Mouse (Mus musculus) heart, embryonic 13.5 days (tissue): ENCODE results near the gene Tfeb. TPM values are rescaled to one million over a fixed set of nuclear protein-coding genes. Genes with fewer than 3 reads are reported as not detected.

Source experiments
- ATAC-seq: fragments of 200-750 bp; cut with Nextera tagmentation; 2 replicates; pipeline ENCODE4 v1.8.0; 2017; ENCODE audit warnings: moderate TSS enrichment; ENCODE audit not compliant: insufficient number of reproducible peaks, low FRiP score, low TSS enrichment; ENCODE audit errors: extremely low read depth
- H3K27ac ChIP-seq: fragments of 300-500 bp; sonication (generic); replicated peaks from 2 replicates; pipeline ENCODE4 v1.5.1; 2015; ENCODE audit warnings: moderate library complexity, mild to moderate bottlenecking, inconsistent platforms
- H3K27me3 ChIP-seq: fragments of 300-500 bp; sonication (generic); replicated peaks from 2 replicates; pipeline ENCODE4 v1.6.1; 2015; ENCODE audit warnings: mild to moderate bottlenecking, inconsistent platforms
- H3K36me3 ChIP-seq: fragments of 300-500 bp; sonication (generic); 2 replicates; pipeline ENCODE4 v1.6.1; 2015; ENCODE audit warnings: mild to moderate bottlenecking, inconsistent platforms
- H3K4me1 ChIP-seq: fragments of 300-500 bp; sonication (generic); 2 replicates; pipeline ENCODE4 v1.6.1; 2015; ENCODE audit warnings: inconsistent platforms
- H3K4me2 ChIP-seq: fragments of 300-500 bp; sonication (generic); 2 replicates; pipeline ENCODE4 v1.6.1; 2015; ENCODE audit warnings: inconsistent platforms, mild to moderate bottlenecking, moderate library complexity
- H3K4me3 ChIP-seq: fragments of 300-500 bp; sonication (generic); 2 replicates; pipeline ENCODE4 v1.5.1; 2015; ENCODE audit warnings: moderate library complexity, mild to moderate bottlenecking, inconsistent platforms
- H3K9ac ChIP-seq: fragments of 300-500 bp; sonication (generic); 2 replicates; pipeline ENCODE4 v1.6.1; 2015; ENCODE audit warnings: inconsistent platforms, mild to moderate bottlenecking, moderate library complexity
- H3K9me3 ChIP-seq: fragments of 300-500 bp; sonication (generic); 2 replicates; pipeline ENCODE4 v1.6.1; 2016; ENCODE audit warnings: inconsistent platforms
- WGBS: fragments of 180-500 bp; shearing (Covaris S2); methylation state at CpG from one replicate; pipeline ENCODE4 v1.1.7; 2015; ENCODE audit warnings: mixed read lengths; 5-methylcytosine and 5-hydroxymethylcytosine counted together
- polyA plus RNA-seq: library from polyadenylated mRNA; unstranded; fragments of >200 nt; fragmentation: Nextera tagmentation; extraction: Ambion mirVana; gene quantifications from 2 replicates; pipeline ENCODE4 v1.2.1, GENCODE M21; 2015

Gene Tfeb
- polyA plus RNA-seq, 1 experiment from 2014 or later = 21.1 TPM

DNA sequence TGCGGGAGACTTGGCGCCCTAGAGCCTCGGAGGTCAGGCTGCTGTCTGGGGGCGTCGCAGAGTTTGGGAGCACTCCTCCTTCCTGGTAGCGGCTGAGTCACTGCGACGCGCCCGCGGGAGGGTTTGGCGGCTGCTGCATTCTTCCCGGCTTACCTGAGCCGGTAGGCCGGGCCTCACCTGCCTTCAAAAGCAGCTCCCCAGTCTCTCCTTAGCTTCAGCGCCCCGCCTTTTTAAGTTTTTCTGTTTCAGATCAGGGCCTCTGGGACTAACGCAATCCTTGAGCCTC, 97.6 kb downstream of the Tfeb start, which contains the start of gene Mdfi:
TSS of gene Mdfi (minus strand) at position 210 of the 286 bp plus-strand sequence.
- peaks cover 7% of the 10 kb centered on the region for H3K27me3 ChIP-seq
- peak within 1 kb of the TSS; percentile 88 for H3K4me2 ChIP-seq
- peak within 1 kb of the TSS; percentile 89 for H3K4me3 ChIP-seq
- peaks cover 50% of the 10 kb centered on the region for H3K4me1 ChIP-seq
- H3K36me3 ChIP-seq = peaks cover 17% of the 10 kb centered on the region; the same call in 1 of the 2 replicates
- H3K27ac ChIP-seq = peak within 1 kb of the TSS; percentile 90
- ATAC-seq = no peak
- peak within 1 kb of the TSS; percentile 94 for H3K9ac ChIP-seq
- 4% methylated on average over 18 of the region's 18 CpGs for WGBS
- H3K9me3 ChIP-seq = no peaks in the 10 kb centered on the region

DNA sequence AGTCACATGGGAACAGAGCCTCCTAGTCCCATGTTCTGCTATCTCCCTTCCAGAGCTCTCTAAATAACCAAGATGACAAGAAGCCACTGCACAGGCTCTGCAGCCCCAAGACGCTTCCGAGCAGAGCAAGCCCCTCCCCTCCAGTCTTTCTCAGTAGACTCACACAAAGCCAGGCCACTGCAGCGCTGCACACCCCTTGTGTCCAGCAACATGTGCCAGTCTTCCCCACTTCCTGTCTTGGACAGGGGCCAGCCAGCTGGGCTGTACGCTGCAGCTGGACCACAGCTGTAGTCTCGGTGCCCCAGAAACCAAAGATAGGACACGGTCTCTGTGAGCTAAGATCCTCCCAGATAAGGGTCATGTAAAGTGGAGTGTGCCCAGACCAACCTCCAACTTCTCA, 101.0 kb downstream of the Tfeb start:
- WGBS = 27% methylated on average over 6 of the region's 6 CpGs
- no peak for ATAC-seq
- H3K4me2 ChIP-seq = no peak overlapping the region
- no peaks in the 10 kb centered on the region for H3K9me3 ChIP-seq
- H3K36me3 ChIP-seq = no peaks in the 10 kb centered on the region
- H3K9ac ChIP-seq = no peak overlapping the region
- peak overlapping the region; percentile 45 for H3K27ac ChIP-seq
- H3K4me1 ChIP-seq = peaks cover 24% of the 10 kb centered on the region
- H3K4me3 ChIP-seq = no peak overlapping the region
- peaks cover 7% of the 10 kb centered on the region for H3K27me3 ChIP-seq

DNA sequence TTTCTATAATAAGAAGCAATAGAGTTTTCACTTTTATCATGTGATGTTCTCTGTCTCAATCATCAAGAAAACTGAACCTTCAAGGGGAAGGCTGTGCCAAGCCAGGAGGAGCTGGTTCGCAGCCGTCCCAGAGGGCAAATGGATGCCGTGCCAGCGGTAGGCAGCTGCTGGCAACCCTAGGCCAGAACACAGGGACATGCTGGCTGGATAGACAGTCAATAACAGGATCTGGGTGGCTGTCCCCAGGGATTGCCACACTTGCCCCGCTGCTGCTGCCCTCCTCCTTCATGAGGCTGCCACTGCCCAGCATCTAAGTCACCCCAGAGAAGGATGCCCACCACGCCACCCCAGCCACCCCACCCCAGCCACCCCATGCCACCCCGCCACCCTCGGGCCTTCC, 104.7 kb downstream of the Tfeb start:
- no peaks in the 10 kb centered on the region for H3K9me3 ChIP-seq
- no peak overlapping the region for H3K9ac ChIP-seq
- no peak overlapping the region for H3K4me2 ChIP-seq
- H3K27me3 ChIP-seq = no peaks in the 10 kb centered on the region
- no peak for ATAC-seq
- no peaks in the 10 kb centered on the region for H3K36me3 ChIP-seq
- H3K4me1 ChIP-seq = peaks cover 17% of the 10 kb centered on the region
- no peak overlapping the region for H3K27ac ChIP-seq
- H3K4me3 ChIP-seq = no peak overlapping the region
- 82% methylated on average over 8 of the region's 8 CpGs for WGBS

Other genes starting within 250 kb of the Tfeb start
- 18.4 and 19.4 TPM in 2 replicates for gene Taf8, start 234.7 kb upstream of the Tfeb start, polyA plus RNA-seq
- gene Ccnd3, start 232.0 kb upstream of the Tfeb start, polyA plus RNA-seq = 451 and 478 TPM in 2 replicates
- gene Bysl, start 125.5 kb upstream of the Tfeb start, polyA plus RNA-seq = 24.1 and 24.8 TPM in 2 replicates
- gene Med20, start 125.4 kb upstream of the Tfeb start, polyA plus RNA-seq = 25.1 and 27.5 TPM in 2 replicates
- gene Gm20517, start 125.4 kb upstream of the Tfeb start, polyA plus RNA-seq = 1.2 and 2.1 TPM in 2 replicates
- gene Usp49, start 106.3 kb upstream of the Tfeb start, polyA plus RNA-seq = 2.6 and 3.3 TPM in 2 replicates
- gene Tomm6, start 48.6 kb upstream of the Tfeb start, polyA plus RNA-seq = 308 and 313 TPM in 2 replicates
- 3.2 and 4.1 TPM in 2 replicates for gene Frs3, start 48.0 kb upstream of the Tfeb start, polyA plus RNA-seq
- gene Gm21981, start 42.6 kb upstream of the Tfeb start, polyA plus RNA-seq = 0.15 and 0.27 TPM in 2 replicates
- 0.43 and 0.78 TPM in 2 replicates for gene Prickle4, start 42.3 kb upstream of the Tfeb start, polyA plus RNA-seq
- gene Pgc, start 10.2 kb upstream of the Tfeb start, polyA plus RNA-seq = 0.17 and 0.24 TPM in 2 replicates
- 11.9 and 12.5 TPM in 2 replicates for gene Mdfi, start 97.7 kb downstream of the Tfeb start, polyA plus RNA-seq
- 9.0 and 9.2 TPM in 2 replicates for gene Foxp4, start 187.6 kb downstream of the Tfeb start, polyA plus RNA-seq